Mouse (Mus musculus) neural tube, embryonic 14.5 days (tissue): ENCODE measurements around the gene Btbd6. TPM values are rescaled to one million over a fixed set of nuclear protein-coding genes. Genes with fewer than 3 reads are reported as not detected.
A peak's percentile ranks its signal among the peaks of the same experiment; 100 is the strongest.

Experiments used
- ATAC-seq: fragments of 200-750 bp; cut with Nextera tagmentation; 2 replicates; pipeline ENCODE4 v1.8.0; 2017; ENCODE audit warnings: low read depth, mild to moderate bottlenecking, moderate TSS enrichment, moderate library complexity
- H3K27ac ChIP-seq: fragments of 300-500 bp; sonication (generic); 2 replicates; pipeline ENCODE4 v1.5.1; 2014; ENCODE audit warnings: low read depth, mild to moderate bottlenecking, control low read depth, low read length, moderate library complexity, mixed read lengths
- H3K27me3 ChIP-seq: fragments of 300-500 bp; sonication (generic); 2 replicates; pipeline ENCODE4 v1.6.1; 2014; ENCODE audit warnings: low read length; ENCODE audit not compliant: control insufficient read depth, insufficient read depth
- H3K36me3 ChIP-seq: fragments of 300-500 bp; sonication (generic); 2 replicates; pipeline ENCODE4 v1.6.1; 2014; ENCODE audit warnings: low read length, mixed read lengths; ENCODE audit not compliant: control insufficient read depth, insufficient read depth
- H3K4me1 ChIP-seq: fragments of 300-500 bp; sonication (generic); 2 replicates; pipeline ENCODE4 v1.6.1; 2014; ENCODE audit warnings: low read length; ENCODE audit not compliant: control insufficient read depth, insufficient read depth
- H3K4me2 ChIP-seq: fragments of 300-500 bp; sonication (generic); 2 replicates; pipeline ENCODE4 v1.6.1; 2014; ENCODE audit warnings: mild to moderate bottlenecking, low read depth, low read length, control low read depth
- H3K4me3 ChIP-seq: fragments of 300-500 bp; sonication (generic); 2 replicates; pipeline ENCODE4 v1.5.1; 2014; ENCODE audit warnings: low read depth, low read length, control low read depth, mixed read lengths
- H3K9ac ChIP-seq: fragments of 300-500 bp; sonication (generic); replicated peaks from 2 replicates; pipeline ENCODE4 v1.6.1; 2014; ENCODE audit warnings: low read depth, mild to moderate bottlenecking, control low read depth, low read length, mixed read lengths
- H3K9me3 ChIP-seq: fragments of 300-500 bp; sonication (generic); 2 replicates; pipeline ENCODE4 v1.6.1; 2016; ENCODE audit warnings: low read length; ENCODE audit not compliant: control insufficient read depth
- WGBS: fragments of 180-500 bp; shearing (Covaris S2); extraction: QIAGEN DNeasy Blood & Tissue Kit; methylation state at CpG from one replicate; pipeline ENCODE4 v1.1.7; 2014; 5-methylcytosine and 5-hydroxymethylcytosine counted together
- polyA plus RNA-seq: library from polyadenylated mRNA; unstranded; fragments of >200 nt; fragmentation: Nextera tagmentation; extraction: Ambion mirVana; gene quantifications from 2 replicates; pipeline ENCODE4 v1.2.1, GENCODE M21; 2014

The Btbd6 gene
- polyA plus RNA-seq, 1 experiment from 2014 or later = 55.5 TPM

DNA sequence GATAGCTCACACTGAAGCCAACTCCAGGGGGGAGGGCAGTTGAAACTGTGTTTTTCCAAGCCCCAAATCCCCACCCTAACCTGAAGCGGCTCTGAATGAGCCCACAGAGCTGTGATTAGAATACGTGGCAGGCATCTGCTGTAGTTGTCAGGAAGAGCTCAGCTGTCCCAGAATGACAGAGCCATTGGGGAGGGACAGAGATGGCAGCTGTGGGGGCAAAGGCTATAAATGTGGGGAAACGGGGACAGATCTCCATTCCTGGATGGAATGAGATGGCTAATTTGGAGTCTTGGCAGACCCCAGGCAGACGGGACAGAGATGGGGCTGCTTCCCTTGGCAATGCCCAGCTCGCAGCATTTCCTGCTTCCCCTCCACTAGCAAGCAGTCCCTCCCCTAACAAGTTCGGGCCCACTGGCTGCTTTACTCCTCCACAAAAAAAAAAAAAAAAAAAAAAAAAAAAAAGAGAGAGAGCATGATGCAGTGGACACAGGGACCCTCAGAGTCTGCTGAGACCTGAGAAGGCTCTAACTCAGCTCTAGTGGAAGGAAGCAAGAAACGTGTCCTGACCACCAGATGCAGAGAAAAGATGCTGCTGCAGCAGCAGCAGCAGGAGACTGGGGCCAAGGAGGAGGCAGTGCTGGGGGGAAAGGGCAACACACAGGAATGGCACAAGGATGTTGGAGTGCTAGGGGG is 25.0 kb upstream of the Btbd6 start:
- Histone ChIP-seq H3K9me3 (no peaks in the 10 kb centered on the region), H3K9ac (peak overlapping the region; percentile 72), H3K4me2 (peak overlapping the region; percentile 77), H3K27ac (peak overlapping the region; percentile 83), H3K36me3 (no peaks in the 10 kb centered on the region), H3K4me1 (peaks cover 13% of the 10 kb centered on the region; the same call in 1 of the 2 replicates), H3K4me3 (no peak overlapping the region; the same call in 1 of the 2 replicates), H3K27me3 (no peaks in the 10 kb centered on the region)
- WGBS = 17% methylated on average over 7 of the region's 7 CpGs
- no peak for ATAC-seq

DNA sequence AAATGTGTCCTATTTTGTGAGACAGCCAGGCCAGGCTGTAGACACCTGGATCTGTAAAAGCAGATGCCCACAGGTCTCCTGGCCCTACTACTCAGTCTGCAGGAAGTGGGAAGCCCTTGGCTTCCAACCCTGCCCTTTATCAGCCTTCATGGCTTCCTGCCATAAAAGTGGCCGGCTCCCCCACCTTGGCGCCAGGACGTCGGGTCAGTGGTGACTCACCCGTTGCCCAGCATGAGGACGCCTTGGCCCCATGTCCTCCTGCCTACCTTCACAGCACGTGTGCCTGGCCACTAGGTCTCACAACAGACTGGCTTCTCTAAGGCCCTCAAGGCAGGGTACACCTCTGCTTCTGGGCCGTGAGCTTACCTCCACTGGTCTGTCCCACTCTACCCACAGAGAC is 23.8 kb upstream of the Btbd6 start:
- Histone ChIP-seq H3K4me3 (no peak overlapping the region), H3K4me2 (no peak overlapping the region), H3K27ac (no peak overlapping the region), H3K9me3 (no peaks in the 10 kb centered on the region), H3K9ac (no peak overlapping the region), H3K27me3 (no peaks in the 10 kb centered on the region), H3K4me1 (peaks cover 13% of the 10 kb centered on the region; the same call in 1 of the 2 replicates), H3K36me3 (no peaks in the 10 kb centered on the region)
- WGBS = 56% methylated on average over 8 of the region's 8 CpGs
- no peak for ATAC-seq

DNA sequence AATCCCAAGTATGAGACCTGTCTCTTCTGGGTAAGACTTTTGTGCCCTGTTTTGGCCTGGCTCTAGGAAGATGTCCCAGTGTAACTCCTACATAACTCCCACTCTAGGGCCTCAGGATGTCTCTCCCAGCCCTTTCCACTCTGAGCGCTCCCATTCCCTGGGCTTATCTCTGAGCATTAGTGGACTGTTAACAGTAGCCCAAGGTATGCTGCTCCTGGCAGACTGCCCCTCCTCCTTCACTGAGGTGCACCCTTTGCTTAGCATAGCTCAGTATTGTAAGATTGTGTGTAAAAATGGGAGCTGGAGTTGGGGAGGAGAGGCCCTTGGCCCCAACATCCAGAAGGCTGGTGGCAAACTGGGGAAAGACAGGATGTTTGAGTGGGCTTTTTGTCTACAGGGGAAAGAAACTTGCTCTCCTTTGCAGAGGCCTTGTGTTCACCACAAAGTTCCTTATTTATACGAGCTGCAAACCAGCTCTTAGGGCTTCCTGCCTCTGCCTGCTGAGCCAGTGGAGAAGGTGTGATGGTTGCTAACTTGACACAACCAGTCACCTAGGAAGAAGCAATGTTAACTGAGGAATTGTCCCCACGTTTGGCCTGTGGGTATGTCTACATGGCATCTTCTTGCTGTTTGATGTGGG is 23.2 kb upstream of the Btbd6 start:
- Histone ChIP-seq H3K9me3 (no peaks in the 10 kb centered on the region), H3K9ac (no peak overlapping the region), H3K4me3 (no peak overlapping the region), H3K27me3 (no peaks in the 10 kb centered on the region), H3K4me1 (peaks cover 13% of the 10 kb centered on the region; the same call in 1 of the 2 replicates), H3K27ac (no peak overlapping the region), H3K36me3 (no peaks in the 10 kb centered on the region), H3K4me2 (no peak overlapping the region)
- 89% methylated on average over 3 of the region's 3 CpGs for WGBS
- ATAC-seq = no peak

DNA sequence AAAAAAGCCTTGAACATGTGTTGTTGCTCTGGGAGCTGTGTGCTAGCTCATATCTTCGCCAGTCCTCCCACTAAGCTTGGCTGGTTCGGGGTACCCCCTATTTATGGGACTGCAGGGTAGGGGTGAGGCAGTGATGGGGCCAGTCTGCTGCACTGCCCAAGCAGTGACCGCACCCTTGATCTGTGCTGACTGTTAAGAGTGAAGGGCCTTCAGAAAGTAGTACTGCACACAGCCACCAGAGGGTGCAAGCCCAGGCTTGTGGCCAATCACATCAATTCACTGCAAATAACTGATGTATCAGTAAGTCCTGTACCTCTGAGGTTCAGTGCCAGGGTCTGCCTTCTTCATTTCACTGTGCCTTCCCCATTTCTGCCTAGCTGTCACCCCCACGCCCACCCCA is 20.5 kb upstream of the Btbd6 start:
- WGBS = 29% methylated on average over 4 of the region's 4 CpGs
- peak; percentile 18; the same call in 1 of the 2 replicates for ATAC-seq
- no peak overlapping the region for H3K27ac ChIP-seq

DNA sequence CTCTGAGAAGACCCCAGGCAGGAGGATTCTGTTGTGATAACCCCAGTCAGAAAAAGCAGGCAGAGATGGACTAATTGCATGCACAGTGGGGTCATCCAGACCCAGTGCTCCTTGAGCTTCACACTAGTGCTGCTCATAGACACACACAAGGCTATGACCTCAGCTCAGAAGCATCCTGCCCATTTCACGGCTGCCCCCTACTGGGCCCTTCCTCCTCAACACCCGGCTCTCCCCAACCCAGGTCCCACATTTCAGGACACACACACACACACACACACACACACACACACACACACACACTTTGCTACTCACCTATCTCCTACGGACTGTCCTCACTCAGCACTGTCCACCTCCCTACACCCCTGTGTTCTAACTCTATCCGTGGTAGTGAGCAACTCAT is 18.0 kb upstream of the Btbd6 start:
- no peak for ATAC-seq
- Histone ChIP-seq H3K4me3 (no peak overlapping the region), H3K36me3 (peaks cover 37% of the 10 kb centered on the region), H3K9ac (no peak overlapping the region), H3K9me3 (no peaks in the 10 kb centered on the region), H3K27me3 (no peaks in the 10 kb centered on the region), H3K4me1 (no peaks in the 10 kb centered on the region), H3K27ac (0 out of 2 replicates have a peak overlapping the region, but pooled peaks have one; percentile 22), H3K4me2 (no peak overlapping the region)
- WGBS = 49% methylated on average over 4 of the region's 4 CpGs

More for the DNA sequence above, 20.5 kb upstream of the Btbd6 start:
- Histone ChIP-seq H3K9me3 (no peaks in the 10 kb centered on the region), H3K9ac (no peak overlapping the region), H3K4me3 (no peak overlapping the region), H3K4me2 (no peak overlapping the region), H3K36me3 (peaks cover 13% of the 10 kb centered on the region; the same call in 1 of the 2 replicates), H3K27me3 (no peaks in the 10 kb centered on the region), H3K4me1 (peaks cover 6% of the 10 kb centered on the region; the same call in 1 of the 2 replicates)

DNA sequence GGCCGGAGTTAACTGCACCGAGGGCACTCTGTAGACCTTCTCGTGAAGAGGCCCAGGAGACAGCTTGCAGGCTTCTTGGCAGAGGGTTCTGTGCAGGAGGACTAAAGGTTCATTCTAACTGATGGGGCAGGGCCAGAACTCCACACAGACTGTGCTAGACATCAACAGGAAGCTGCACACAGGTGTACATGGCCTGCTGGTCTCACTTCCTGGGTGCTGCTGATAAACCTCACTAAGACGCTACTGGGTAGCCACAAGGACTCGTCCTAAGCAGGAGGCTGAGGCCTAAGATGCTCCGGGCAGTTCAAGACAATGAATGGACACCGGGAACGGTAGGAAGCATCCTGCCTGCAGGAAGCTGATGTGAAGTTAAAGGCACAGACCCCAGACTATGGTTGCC is 16.9 kb upstream of the Btbd6 start:
- Histone ChIP-seq H3K4me2 (no peak overlapping the region), H3K4me3 (no peak overlapping the region), H3K27me3 (no peaks in the 10 kb centered on the region), H3K36me3 (peaks cover 48% of the 10 kb centered on the region), H3K27ac (no peak overlapping the region), H3K9me3 (no peaks in the 10 kb centered on the region), H3K4me1 (no peaks in the 10 kb centered on the region), H3K9ac (no peak overlapping the region)
- no peak for ATAC-seq
- 83% methylated on average over 8 of the region's 8 CpGs for WGBS

DNA sequence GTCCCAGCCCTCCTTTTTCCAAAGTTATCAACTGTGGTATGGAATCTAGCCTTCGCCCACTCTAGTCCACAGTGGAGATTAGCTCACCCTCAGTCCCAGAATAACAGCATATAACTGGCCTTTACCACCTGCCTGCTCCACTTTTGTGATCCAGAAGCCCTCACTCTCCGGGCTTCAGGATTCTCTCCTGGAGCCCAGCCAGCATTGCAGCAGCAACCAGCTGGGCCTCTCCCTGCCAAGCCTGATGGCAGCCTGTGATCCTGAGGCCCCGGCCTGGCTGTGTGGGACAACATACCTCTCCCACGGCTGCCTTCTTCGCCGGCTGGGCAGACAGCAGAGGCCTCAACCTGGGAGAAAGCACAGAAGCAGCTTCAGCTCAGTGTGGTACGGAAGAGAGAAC is 14.9 kb upstream of the Btbd6 start:
- Histone ChIP-seq H3K9me3 (no peaks in the 10 kb centered on the region), H3K4me3 (no peak overlapping the region), H3K27me3 (no peaks in the 10 kb centered on the region), H3K4me1 (no peaks in the 10 kb centered on the region), H3K9ac (no peak overlapping the region), H3K36me3 (peaks cover 66% of the 10 kb centered on the region), H3K4me2 (no peak overlapping the region), H3K27ac (no peak overlapping the region)
- WGBS = 70% methylated on average over 7 of the region's 7 CpGs
- ATAC-seq = 0 out of 2 replicates have a peak, but pooled peaks have one; percentile 20

DNA sequence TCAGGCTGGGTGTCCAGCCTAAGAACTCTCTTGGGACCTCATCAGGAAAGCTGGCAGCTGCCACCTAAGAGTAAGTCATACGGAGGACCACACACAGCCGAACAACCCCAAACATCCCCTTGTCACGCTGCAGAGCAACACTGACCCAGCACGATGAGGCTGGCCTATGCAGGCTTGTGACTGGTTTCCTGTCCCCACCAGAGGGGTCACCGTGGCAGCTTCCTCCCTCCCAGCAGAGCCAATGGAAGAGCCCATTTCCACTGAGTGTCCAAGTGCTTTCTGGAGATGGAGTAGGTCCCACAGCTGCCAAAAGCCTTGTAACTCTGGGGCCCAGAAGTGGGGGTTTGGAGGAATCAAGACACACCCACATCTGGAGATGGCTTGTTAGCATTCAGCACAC is 14.4 kb upstream of the Btbd6 start:
- no peak overlapping the region for H3K9ac ChIP-seq
- no peak overlapping the region for H3K4me3 ChIP-seq
- ATAC-seq = 0 out of 2 replicates have a peak, but pooled peaks have one; percentile 7
- H3K4me2 ChIP-seq = no peak overlapping the region
- H3K4me1 ChIP-seq = no peaks in the 10 kb centered on the region
- H3K36me3 ChIP-seq = peaks cover 70% of the 10 kb centered on the region
- no peak overlapping the region for H3K27ac ChIP-seq
- no peaks in the 10 kb centered on the region for H3K27me3 ChIP-seq
- 68% methylated on average over 5 of the region's 5 CpGs for WGBS
- H3K9me3 ChIP-seq = no peaks in the 10 kb centered on the region

DNA sequence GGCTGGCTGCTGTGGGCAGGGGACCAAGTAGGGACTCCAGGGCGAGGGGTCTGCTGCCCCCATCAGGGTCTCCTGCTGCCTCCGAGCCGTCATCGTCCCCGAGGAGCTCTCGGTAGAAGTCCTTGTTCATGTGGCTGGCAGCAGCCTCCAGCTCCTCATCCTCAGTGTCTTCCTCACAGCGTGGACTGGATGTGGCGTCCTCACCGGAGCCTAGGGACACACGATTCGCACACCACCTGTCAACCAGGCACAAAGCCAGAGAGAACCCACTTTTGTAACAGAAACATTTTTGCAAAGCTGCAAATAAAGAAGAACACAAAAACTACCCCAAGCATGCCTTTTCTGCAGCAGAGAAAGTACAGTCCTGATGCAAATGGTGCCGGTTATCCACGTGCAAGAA is 10.5 kb upstream of the Btbd6 start:
- Histone ChIP-seq H3K9ac (no peak overlapping the region), H3K4me1 (no peaks in the 10 kb centered on the region), H3K4me2 (no peak overlapping the region), H3K36me3 (peaks cover 86% of the 10 kb centered on the region), H3K27ac (no peak overlapping the region), H3K9me3 (no peaks in the 10 kb centered on the region), H3K4me3 (no peak overlapping the region), H3K27me3 (no peaks in the 10 kb centered on the region)
- WGBS = 96% methylated on average over 13 of the region's 13 CpGs
- no peak for ATAC-seq
